Mouse (Mus musculus) liver, embryonic 14 days (tissue): ENCODE results near the gene Gm21897. TPM values are rescaled to one million over a fixed set of nuclear protein-coding genes. Genes with fewer than 3 reads are reported as not detected.

Experiments
- polyA plus RNA-seq: library from polyadenylated mRNA; depleted of rRNA; stranded (reverse); fragments of >200 nt; gene quantifications from 2 replicates; pipeline ENCODE4 v1.2.3, GENCODE M21; 2012; rRNA removed

The Gm21897 gene
- polyA plus RNA-seq: not detected in 2 replicates

DNA sequence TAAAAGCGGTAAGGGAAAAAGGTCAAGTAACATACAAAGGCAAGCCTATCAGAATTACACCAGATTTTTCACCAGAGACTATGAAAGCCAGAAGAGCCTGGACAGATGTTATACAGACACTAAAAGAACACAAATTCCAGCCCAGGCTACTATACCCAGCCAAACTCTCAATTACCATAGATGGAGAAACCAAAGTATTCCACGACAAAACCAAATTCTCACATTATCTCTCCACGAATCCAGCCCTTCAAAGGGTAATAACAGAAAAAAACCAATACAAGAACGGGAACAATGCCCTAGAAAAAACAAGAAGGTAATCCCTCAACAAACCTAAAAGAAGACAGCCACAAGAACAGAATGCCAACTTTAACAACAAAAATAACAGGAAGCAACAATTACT, at the start of gene Gm21897:
Gene Gm21897, plus strand, starts transcription at position 301 of the 400 bp plus-strand sequence.

